Mouse (Mus musculus) lung, postnatal 0 days (tissue): ENCODE data around the gene Tma7.

Experiments
- CTCF ChIP-seq: IDR thresholded peaks from 2 replicates; pipeline ENCODE4 v1.5.1; 2016; ENCODE audit warnings: antibody characterized with exemption, mild to moderate bottlenecking
- EP300 ChIP-seq: IDR thresholded peaks from 2 replicates; pipeline ENCODE4 v1.6.1; 2016; ENCODE audit warnings: antibody characterized with exemption, mild to moderate bottlenecking, control low read depth

- no peak for TF ChIP-seq EP300
- TF ChIP-seq CTCF = no peak
Observed at GRCm38 (mm10) chr9:109053366-109053765, 29.0 kb downstream of the Tma7 start.
